Mouse (Mus musculus) large intestine, adult 2 months (tissue): Measurements from ENCODE around the gene Mcpt1. TPM values are rescaled to one million over a fixed set of nuclear protein-coding genes. Genes with fewer than 3 reads are reported as not detected.
"Not testable (repeated sequence)": the region's sequence is repeated elsewhere in the genome, so short reads cannot be mapped to it uniquely, and the experiment has no call there.

ENCODE experiments used
- DNase-seq: peaks from one replicate; pipeline ENCODE4 v3.0.0-alpha.2; 2012; ENCODE audit warnings: low read depth, low spot score
- WGBS: fragments of 180-500 bp; shearing (Covaris S2); methylation state at CpG from one replicate; pipeline ENCODE4 v1.1.7; 2018; 5-methylcytosine and 5-hydroxymethylcytosine counted together
- polyA plus RNA-seq: library from polyadenylated mRNA; depleted of rRNA; stranded (reverse); fragments of >200 nt; gene quantifications from 2 replicates; pipeline ENCODE4 v1.2.3, GENCODE M21; 2012; rRNA removed

Gene Mcpt1
- polyA plus RNA-seq, result 6.1 and 74.1 TPM in 2 replicates

DNA sequence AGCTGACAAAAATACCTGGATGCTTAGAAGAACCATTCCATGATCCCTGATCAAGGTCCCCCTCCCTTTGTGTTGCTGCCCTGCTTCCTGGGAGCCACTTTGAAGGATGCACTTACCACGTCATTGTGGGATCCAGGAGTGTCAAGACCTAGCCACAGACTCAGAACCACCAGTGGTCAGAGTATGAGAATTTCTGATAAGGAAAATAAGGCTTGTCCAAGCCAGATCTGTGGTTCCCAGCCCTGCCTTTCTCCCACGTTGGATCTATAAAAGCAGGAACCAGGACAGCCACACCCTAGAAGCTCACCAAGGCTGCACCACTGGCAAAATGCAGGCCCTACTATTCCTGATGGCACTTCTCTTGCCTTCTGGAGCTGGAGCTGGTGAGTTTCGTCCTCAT lies at the start of gene Mcpt1:
Gene Mcpt1 (plus strand): TSS at position 301 of the 400 bp plus-strand sequence.
- WGBS, result 65% methylated on average over 3 of the region's 3 CpGs
- not testable (repeated sequence) for DNase-seq

DNA sequence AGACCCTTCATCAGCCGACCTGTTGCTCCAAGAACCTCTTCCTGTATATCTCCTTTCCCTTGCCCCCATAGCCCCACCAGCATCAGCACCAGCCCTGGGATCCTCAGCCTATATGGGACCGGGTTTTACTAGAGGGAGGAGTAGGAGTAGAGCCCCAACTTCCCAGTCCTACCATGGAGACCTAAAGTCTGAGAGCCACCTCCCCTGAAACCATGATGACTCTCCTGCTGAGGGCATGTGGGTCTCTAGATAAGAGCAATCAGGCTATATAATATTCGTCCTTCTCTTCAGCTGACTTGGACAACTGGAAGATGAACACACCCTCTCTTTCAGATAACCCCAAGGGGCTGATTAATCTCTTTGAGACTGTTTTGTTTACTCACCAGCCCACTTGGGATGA lies 30.3 kb upstream of the Mcpt1 start:
- DNase-seq, result not testable (repeated sequence)
- whole genome bisulfite sequencing, result 70% methylated on average over 2 of the region's 3 CpGs

DNA sequence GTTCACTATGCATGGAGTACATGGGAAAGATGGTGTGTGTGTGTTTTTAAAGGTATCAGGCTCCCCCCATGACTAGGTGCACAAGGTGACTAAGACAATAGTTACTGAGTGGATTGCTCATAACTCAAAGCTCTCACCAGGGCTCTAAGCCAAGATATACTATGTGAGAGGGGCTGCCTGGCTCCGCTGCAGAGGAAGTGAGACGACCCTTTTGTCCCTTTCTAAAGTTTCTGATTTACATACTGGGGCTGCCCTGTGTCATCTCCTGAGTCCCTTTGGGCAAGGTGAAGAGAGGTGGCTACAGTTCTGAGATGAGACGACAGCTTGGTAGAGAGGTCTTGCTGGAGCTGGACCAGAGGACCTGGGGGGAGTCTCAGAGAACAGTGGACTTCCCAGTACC lies 4.6 kb upstream of the Mcpt1 start:
- WGBS, result 66% methylated on average over 3 of the region's 3 CpGs
- no peak for DNase-seq

DNA sequence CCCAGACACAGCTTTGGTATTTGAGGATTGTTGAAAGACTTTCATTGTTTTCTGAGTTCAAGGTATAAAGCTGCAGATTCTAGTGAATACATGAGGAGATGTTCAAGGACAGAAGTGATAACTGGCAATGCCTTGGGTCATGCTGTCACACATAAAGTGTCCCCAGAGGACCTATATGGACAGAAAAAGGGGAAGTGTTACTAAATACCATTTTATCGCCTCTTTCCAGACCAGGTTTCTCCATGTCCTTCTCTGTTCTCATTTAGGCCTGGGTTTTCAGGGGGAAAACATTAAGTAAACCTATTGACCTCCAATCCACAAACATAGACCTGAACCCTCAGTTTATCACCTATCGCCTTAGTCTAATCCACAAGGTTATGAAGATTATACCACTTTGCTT lies 3.8 kb upstream of the Mcpt1 start:
- 86% methylated on average over 2 of the region's 2 CpGs for WGBS
- no peak for DNase-seq

- 44% methylated on average over 1 of the region's 1 CpGs for WGBS
These were observed 1.7 kb downstream of the Mcpt1 start for GRCm38 (mm10) chr14:56019446-56019845.

DNA sequence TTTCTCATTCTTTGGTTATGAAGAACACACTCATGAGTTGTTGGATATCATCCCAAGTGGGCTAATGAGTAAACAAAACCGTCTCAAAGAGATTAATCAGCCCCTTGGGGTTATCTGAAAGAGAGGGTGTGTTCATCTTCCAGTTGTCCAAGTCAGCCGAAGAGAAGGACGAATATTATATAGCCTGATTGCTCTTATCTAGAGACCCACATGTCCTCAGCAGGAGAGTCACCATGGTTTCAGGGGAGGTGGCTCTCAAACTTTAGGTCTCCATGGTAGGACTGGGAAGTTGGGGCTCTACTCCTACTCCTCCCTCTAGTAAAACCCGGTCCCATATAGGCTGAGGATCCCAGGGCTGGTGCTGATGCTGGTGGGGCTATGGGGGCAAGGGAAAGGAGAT lies 3.5 kb downstream of the Mcpt1 start:
- 60% methylated on average over 4 of the region's 4 CpGs for WGBS
- DNase-seq, result not testable (repeated sequence)

More at GRCm38 (mm10) chr14:56019446-56019845, 1.7 kb downstream of the Mcpt1 start:
- DNase-seq, result no peak

DNA sequence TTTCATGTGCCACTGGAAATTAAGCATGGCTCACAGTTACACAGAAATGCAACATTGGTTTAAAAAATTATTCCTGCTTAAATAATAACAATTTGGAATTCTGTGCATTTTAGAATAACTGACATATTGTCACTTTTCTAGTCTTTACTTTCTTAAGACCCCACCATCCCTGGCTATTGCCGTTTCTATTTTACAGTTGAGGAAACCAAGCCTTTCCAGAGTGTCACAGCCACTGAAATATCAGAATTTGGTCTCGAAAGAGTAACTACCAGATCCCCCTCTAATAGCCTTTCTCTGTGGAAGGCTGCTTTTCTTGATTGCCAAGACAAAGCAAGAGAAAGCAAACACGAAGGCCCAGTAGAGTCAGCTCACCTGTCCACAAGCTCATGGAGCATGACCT lies 12.6 kb downstream of the Mcpt1 start, which contains the start of gene Mcpt9:
Gene Mcpt9 (minus strand): TSS at position 101 of the 400 bp plus-strand sequence.
- 58% methylated on average over 3 of the region's 3 CpGs for WGBS

DNA sequence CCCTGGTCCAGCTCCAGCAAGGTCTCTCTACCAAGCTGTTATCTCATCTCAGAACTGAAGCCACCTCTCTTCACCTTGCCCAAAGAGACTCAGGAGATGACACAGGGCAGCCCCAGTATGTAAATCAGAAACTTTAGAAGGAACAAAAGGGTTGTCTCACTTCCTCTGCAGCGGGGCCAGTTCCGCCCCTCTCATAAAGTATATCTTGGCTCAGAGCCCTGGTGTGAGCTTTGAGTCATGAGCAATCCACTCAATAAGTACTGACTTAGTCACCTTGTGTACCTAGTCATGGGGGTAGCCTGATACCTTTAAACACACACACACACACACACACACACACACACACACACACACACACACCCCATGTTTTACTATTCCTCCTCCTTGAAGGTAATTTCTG lies 16.7 kb downstream of the Mcpt1 start:
- WGBS, result 9% methylated on average over 2 of the region's 2 CpGs
- peak; percentile 50 for DNase-seq

More for the DNA sequence above, 12.6 kb downstream of the Mcpt1 start, which contains the start of gene Mcpt9:
- DNase-seq, result not testable (repeated sequence)

- not testable (repeated sequence) for DNase-seq
- WGBS, result 71% methylated on average over 1 of the region's 1 CpGs
These were observed 24.0 kb downstream of the Mcpt1 start, which contains the start of gene Mcpt2 for GRCm38 (mm10) chr14:56041792-56042191. TSS of gene Mcpt2 (plus strand) at chr14:56042041.

DNA sequence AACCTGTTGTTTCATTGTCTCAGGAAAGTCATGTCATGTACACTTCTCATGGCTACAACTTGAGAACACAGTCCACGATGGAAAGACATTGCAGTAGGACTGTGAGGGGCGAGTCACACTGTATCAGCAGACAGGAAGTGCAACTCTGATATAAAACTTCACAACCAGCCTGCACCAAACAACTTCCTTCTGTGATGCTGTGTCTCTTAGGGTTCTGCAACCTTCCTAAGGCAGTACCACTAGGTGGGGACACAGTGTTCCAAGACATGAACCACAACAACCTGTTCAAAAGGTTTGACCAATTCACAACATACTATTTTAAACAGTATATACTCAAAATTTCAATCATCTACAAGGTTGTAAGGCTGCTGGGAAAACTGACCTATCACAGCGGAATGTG lies 37.6 kb downstream of the Mcpt1 start:
- no peak for DNase-seq
- WGBS, result 57% methylated on average over 3 of the region's 3 CpGs

GRCm38 (mm10) chr14:56057722-56058121 lies 40.0 kb downstream of the Mcpt1 start:
- DNase-seq, result no peak
- 63% methylated on average over 4 of the region's 4 CpGs for WGBS

DNA sequence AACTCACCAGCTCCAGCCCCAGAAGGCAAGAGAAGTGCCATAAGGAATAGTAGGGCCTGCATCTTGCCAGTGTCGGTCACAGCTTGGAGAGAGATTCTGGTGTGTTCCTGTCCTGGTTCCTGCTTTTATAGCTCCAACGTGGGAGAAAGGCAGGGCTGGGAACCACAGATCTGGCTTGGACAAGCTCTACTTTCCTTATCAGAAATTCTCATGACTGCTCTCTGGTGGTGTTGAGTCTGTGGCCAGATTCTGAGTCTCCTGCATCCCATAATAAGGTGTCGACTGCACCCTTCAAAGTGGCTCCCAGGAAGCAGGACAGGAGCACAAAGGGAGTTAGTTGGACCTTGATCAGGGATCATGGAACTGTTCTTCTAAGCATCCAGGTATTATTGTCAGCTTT lies 44.4 kb downstream of the Mcpt1 start, which contains the start of gene Mcpt4:
Gene Mcpt4 (minus strand): TSS at position 101 of the 400 bp plus-strand sequence.
- WGBS, result 51% methylated on average over 3 of the region's 3 CpGs
- not testable (repeated sequence) for DNase-seq

Other genes starting within 250 kb of the Mcpt1 start
- gene Adcy4, start 233.9 kb upstream of the Mcpt1 start, polyA plus RNA-seq, result 3.7 and 5.8 TPM in 2 replicates
- 86.5 and 89.2 TPM in 2 replicates for gene Ripk3, start 229.1 kb upstream of the Mcpt1 start, polyA plus RNA-seq
- 5.7 and 7.3 TPM in 2 replicates for gene Nfatc4, start 194.8 kb upstream of the Mcpt1 start, polyA plus RNA-seq
- gene Nynrin, start 164.0 kb upstream of the Mcpt1 start, polyA plus RNA-seq, result 1.7 and 2.1 TPM in 2 replicates
- gene Cbln3, start 133.6 kb upstream of the Mcpt1 start, polyA plus RNA-seq, result 0.47 and 0.84 TPM in 2 replicates
- gene Khnyn, start 133.0 kb upstream of the Mcpt1 start, polyA plus RNA-seq, result 21.0 and 31.9 TPM in 2 replicates
- 56.0 and 60.7 TPM in 2 replicates for gene Sdr39u1, start 117.7 kb upstream of the Mcpt1 start, polyA plus RNA-seq
- gene Cma1, start 73.3 kb upstream of the Mcpt1 start, polyA plus RNA-seq, result 0.20 and 0.21 TPM in 2 replicates
- gene Cma2, start 67.0 kb upstream of the Mcpt1 start, polyA plus RNA-seq, result 3.0 TPM in 1 of 2 replicates, not detected in the other
- gene Mcpt9, start 12.5 kb downstream of the Mcpt1 start, polyA plus RNA-seq, result 0.06 and 0.21 TPM in 2 replicates
- gene Mcpt2, start 24.1 kb downstream of the Mcpt1 start, polyA plus RNA-seq, result 1.2 and 14.5 TPM in 2 replicates
- gene Mcpt4, start 44.3 kb downstream of the Mcpt1 start, polyA plus RNA-seq, result 0.10 and 0.30 TPM in 2 replicates
- not detected in 2 replicates for gene Mcpt8, start 67.3 kb downstream of the Mcpt1 start, polyA plus RNA-seq
- gene Ctsg, start 84.6 kb downstream of the Mcpt1 start, polyA plus RNA-seq, result not detected in 2 replicates
- gene Gzme, start 102.7 kb downstream of the Mcpt1 start, polyA plus RNA-seq, result not detected in 2 replicates
- not detected in 2 replicates for gene Gzmd, start 114.6 kb downstream of the Mcpt1 start, polyA plus RNA-seq
- gene Gzmg, start 141.6 kb downstream of the Mcpt1 start, polyA plus RNA-seq, result not detected in 2 replicates
- not detected in 2 replicates for gene Gzmn, start 156.6 kb downstream of the Mcpt1 start, polyA plus RNA-seq
- not detected in 2 replicates for gene Gzmf, start 193.4 kb downstream of the Mcpt1 start, polyA plus RNA-seq
- gene Gzmc, start 216.7 kb downstream of the Mcpt1 start, polyA plus RNA-seq, result 0.22 TPM in 1 of 2 replicates, not detected in the other
- 21.5 and 33.5 TPM in 2 replicates for gene Gzmb, start 244.3 kb downstream of the Mcpt1 start, polyA plus RNA-seq